Mouse (Mus musculus) forebrain, embryonic 13.5 days (tissue): Measurements from ENCODE around the gene Basp1. TPM values are rescaled to one million over a fixed set of nuclear protein-coding genes. Genes with fewer than 3 reads are reported as not detected.
"Not testable (repeated sequence)": the region's sequence is repeated elsewhere in the genome, so short reads cannot be mapped to it uniquely, and the experiment has no call there.

Experiments
- ATAC-seq: fragments of 200-750 bp; cut with Nextera tagmentation; 2 replicates; pipeline ENCODE4 v1.8.0; 2017
- H3K27ac ChIP-seq: fragments of 300-500 bp; sonication (generic); 2 replicates; pipeline ENCODE4 v1.5.1; 2015; ENCODE audit warnings: inconsistent platforms, mild to moderate bottlenecking, moderate library complexity
- H3K27me3 ChIP-seq: fragments of 300-500 bp; sonication (generic); 2 replicates; pipeline ENCODE4 v1.6.1; 2015; ENCODE audit warnings: mild to moderate bottlenecking, inconsistent platforms
- H3K36me3 ChIP-seq: fragments of 300-500 bp; sonication (generic); 2 replicates; pipeline ENCODE4 v1.6.1; 2015; ENCODE audit warnings: mild to moderate bottlenecking, inconsistent platforms; ENCODE audit not compliant: poor library complexity, severe bottlenecking
- H3K4me1 ChIP-seq: fragments of 300-500 bp; sonication (generic); 2 replicates; pipeline ENCODE4 v1.6.1; 2015; ENCODE audit warnings: inconsistent platforms
- H3K4me2 ChIP-seq: fragments of 300-500 bp; sonication (generic); 2 replicates; pipeline ENCODE4 v1.6.1; 2015; ENCODE audit warnings: inconsistent platforms, mild to moderate bottlenecking, moderate library complexity
- H3K4me3 ChIP-seq: fragments of 300-500 bp; sonication (generic); 2 replicates; pipeline ENCODE4 v1.5.1; 2015; ENCODE audit warnings: mild to moderate bottlenecking, inconsistent platforms
- H3K9ac ChIP-seq: fragments of 300-500 bp; sonication (generic); 2 replicates; pipeline ENCODE4 v1.6.1; 2015; ENCODE audit warnings: mild to moderate bottlenecking, inconsistent platforms
- H3K9me3 ChIP-seq: fragments of 300-500 bp; sonication (generic); replicated peaks from 2 replicates; pipeline ENCODE4 v1.6.1; 2016; ENCODE audit warnings: inconsistent platforms
- WGBS: fragments of 180-500 bp; shearing (Covaris S2); methylation state at CpG from one replicate; pipeline ENCODE4 v1.1.7; 2015; 5-methylcytosine and 5-hydroxymethylcytosine counted together
- polyA plus RNA-seq: library from polyadenylated mRNA; unstranded; fragments of >200 nt; fragmentation: Nextera tagmentation; extraction: Ambion mirVana; gene quantifications from 2 replicates; pipeline ENCODE4 v1.2.1, GENCODE M21; 2015

Gene Basp1
- 154 and 164 TPM in 2 replicates for polyA plus RNA-seq

- 0% methylated on average over 18 of the region's 60 CpGs for WGBS
- Histone ChIP-seq H3K4me3 (peak within 1 kb of the TSS; percentile 93), H3K27ac (peak within 1 kb of the TSS; percentile 99), H3K4me2 (peak within 1 kb of the TSS; percentile 71), H3K9me3 (no peaks in the 10 kb centered on the region), H3K4me1 (peaks cover 52% of the 10 kb centered on the region), H3K36me3 (peaks cover 7% of the 10 kb centered on the region), H3K27me3 (no peaks in the 10 kb centered on the region), H3K9ac (peak within 1 kb of the TSS; percentile 100)
- peak; percentile 57 for ATAC-seq
Observed at GRCm38 (mm10) chr15:25413378-25413901, at the start of gene Basp1. TSS of gene Basp1 (minus strand) at chr15:25413764.

- not testable (repeated sequence) for ATAC-seq, H3K4me2 ChIP-seq, H3K4me1 ChIP-seq, H3K36me3 ChIP-seq, H3K4me3 ChIP-seq, H3K27ac ChIP-seq, H3K27me3 ChIP-seq, H3K9ac ChIP-seq, H3K9me3 ChIP-seq
Observed at GRCm38 (mm10) chr15:25463076-25463475, 49.5 kb upstream of the Basp1 start.

GRCm38 (mm10) chr15:25462056-25462762, 48.6 kb upstream of the Basp1 start:
- H3K4me3 ChIP-seq, result no peak overlapping the region
- H3K36me3 ChIP-seq, result no peaks in the 10 kb centered on the region
- H3K4me2 ChIP-seq, result no peak overlapping the region
- H3K9ac ChIP-seq, result no peak overlapping the region
- H3K9me3 ChIP-seq, result no peaks in the 10 kb centered on the region
- H3K27ac ChIP-seq, result no peak overlapping the region
- WGBS, result 59% methylated on average over 6 of the region's 6 CpGs
- no peaks in the 10 kb centered on the region for H3K27me3 ChIP-seq
- ATAC-seq, result no peak
- H3K4me1 ChIP-seq, result peaks cover 10% of the 10 kb centered on the region; the same call in 1 of the 2 replicates

- Histone ChIP-seq H3K27ac (no peak overlapping the region), H3K4me2 (no peak overlapping the region), H3K27me3 (no peaks in the 10 kb centered on the region), H3K9me3 (no peaks in the 10 kb centered on the region), H3K4me3 (no peak overlapping the region), H3K4me1 (peaks cover 10% of the 10 kb centered on the region; the same call in 1 of the 2 replicates), H3K36me3 (no peaks in the 10 kb centered on the region), H3K9ac (no peak overlapping the region)
- ATAC-seq, result no peak
- 38% methylated on average over 7 of the region's 7 CpGs for WGBS
Observed at GRCm38 (mm10) chr15:25459901-25460300, 46.3 kb upstream of the Basp1 start.

- Histone ChIP-seq H3K9ac (no peak overlapping the region), H3K4me1 (peaks cover 10% of the 10 kb centered on the region; the same call in 1 of the 2 replicates), H3K4me2 (no peak overlapping the region), H3K36me3 (no peaks in the 10 kb centered on the region), H3K9me3 (no peaks in the 10 kb centered on the region), H3K27ac (no peak overlapping the region), H3K4me3 (no peak overlapping the region), H3K27me3 (no peaks in the 10 kb centered on the region)
- no peak for ATAC-seq
- 53% methylated on average over 2 of the region's 2 CpGs for WGBS
Observed at GRCm38 (mm10) chr15:25457421-25457820, 43.9 kb upstream of the Basp1 start.

GRCm38 (mm10) chr15:25453538-25453937, 40.0 kb upstream of the Basp1 start:
- Histone ChIP-seq H3K4me1 (no peaks in the 10 kb centered on the region), H3K9ac (no peak overlapping the region), H3K4me2 (no peak overlapping the region), H3K36me3 (no peaks in the 10 kb centered on the region), H3K27ac (no peak overlapping the region), H3K9me3 (no peaks in the 10 kb centered on the region), H3K27me3 (peaks cover 2% of the 10 kb centered on the region; the same call in 1 of the 2 replicates), H3K4me3 (no peak overlapping the region)
- ATAC-seq, result no peak
- WGBS, result 90% methylated on average over 3 of the region's 3 CpGs

GRCm38 (mm10) chr15:25449348-25449747, 35.8 kb upstream of the Basp1 start:
- H3K4me3 ChIP-seq, result no peak overlapping the region
- H3K4me2 ChIP-seq, result no peak overlapping the region
- H3K9ac ChIP-seq, result no peak overlapping the region
- peaks cover 23% of the 10 kb centered on the region for H3K27me3 ChIP-seq
- H3K9me3 ChIP-seq, result no peaks in the 10 kb centered on the region
- 55% methylated on average over 1 of the region's 1 CpGs for WGBS
- H3K4me1 ChIP-seq, result peaks cover 7% of the 10 kb centered on the region; the same call in 1 of the 2 replicates
- H3K36me3 ChIP-seq, result no peaks in the 10 kb centered on the region
- no peak for ATAC-seq
- no peak overlapping the region for H3K27ac ChIP-seq

GRCm38 (mm10) chr15:25448703-25449340, 35.3 kb upstream of the Basp1 start:
- no peak overlapping the region for H3K27ac ChIP-seq
- H3K4me2 ChIP-seq, result no peak overlapping the region
- peaks cover 7% of the 10 kb centered on the region; the same call in 1 of the 2 replicates for H3K4me1 ChIP-seq
- no peaks in the 10 kb centered on the region for H3K9me3 ChIP-seq
- peaks cover 27% of the 10 kb centered on the region for H3K27me3 ChIP-seq
- no peak overlapping the region for H3K4me3 ChIP-seq
- no peak for ATAC-seq
- H3K9ac ChIP-seq, result no peak overlapping the region
- WGBS, result 81% methylated on average over 4 of the region's 4 CpGs
- no peaks in the 10 kb centered on the region for H3K36me3 ChIP-seq

- Histone ChIP-seq H3K4me2 (no peak overlapping the region), H3K4me3 (no peak overlapping the region), H3K4me1 (peaks cover 7% of the 10 kb centered on the region; the same call in 1 of the 2 replicates), H3K9ac (no peak overlapping the region), H3K36me3 (no peaks in the 10 kb centered on the region), H3K27me3 (peaks cover 36% of the 10 kb centered on the region), H3K9me3 (no peaks in the 10 kb centered on the region), H3K27ac (no peak overlapping the region)
- 56% methylated on average over 6 of the region's 6 CpGs for WGBS
- no peak for ATAC-seq
Observed at GRCm38 (mm10) chr15:25447136-25447535, 33.6 kb upstream of the Basp1 start.

- ATAC-seq, result no peak; the same call in 1 of the 2 replicates
- Histone ChIP-seq H3K9ac (no peak overlapping the region), H3K36me3 (no peaks in the 10 kb centered on the region), H3K9me3 (no peaks in the 10 kb centered on the region), H3K27me3 (peaks cover 44% of the 10 kb centered on the region), H3K4me2 (peak overlapping the region; percentile 44), H3K27ac (no peak overlapping the region), H3K4me3 (no peak overlapping the region), H3K4me1 (peaks cover 7% of the 10 kb centered on the region; the same call in 1 of the 2 replicates)
- WGBS, result 16% methylated on average over 8 of the region's 8 CpGs
Observed at GRCm38 (mm10) chr15:25446155-25446487, 32.6 kb upstream of the Basp1 start.

GRCm38 (mm10) chr15:25445361-25446154, 32.0 kb upstream of the Basp1 start:
- ATAC-seq, result no peak; the same call in 1 of the 2 replicates

GRCm38 (mm10) chr15:25444208-25444607, 30.6 kb upstream of the Basp1 start:
- Histone ChIP-seq H3K27ac (no peak overlapping the region), H3K4me1 (peaks cover 7% of the 10 kb centered on the region; the same call in 1 of the 2 replicates), H3K4me2 (no peak overlapping the region), H3K36me3 (no peaks in the 10 kb centered on the region), H3K27me3 (peaks cover 43% of the 10 kb centered on the region), H3K9me3 (no peaks in the 10 kb centered on the region), H3K4me3 (no peak overlapping the region), H3K9ac (no peak overlapping the region)
- WGBS, result 93% methylated on average over 10 of the region's 10 CpGs
- no peak for ATAC-seq

More at GRCm38 (mm10) chr15:25445361-25446154, 32.0 kb upstream of the Basp1 start:
- H3K9me3 ChIP-seq, result no peaks in the 10 kb centered on the region
- H3K27me3 ChIP-seq, result peaks cover 44% of the 10 kb centered on the region
- no peak overlapping the region for H3K27ac ChIP-seq
- WGBS, result 7% methylated on average over 17 of the region's 17 CpGs
- H3K4me3 ChIP-seq, result no peak overlapping the region
- H3K4me2 ChIP-seq, result peak overlapping the region; percentile 44
- peaks cover 7% of the 10 kb centered on the region; the same call in 1 of the 2 replicates for H3K4me1 ChIP-seq
- H3K36me3 ChIP-seq, result no peaks in the 10 kb centered on the region
- no peak overlapping the region for H3K9ac ChIP-seq
